Mouse (Mus musculus) hindbrain, postnatal 0 days (tissue): ENCODE measurements around the gene Nav3. TPM values are rescaled to one million over a fixed set of nuclear protein-coding genes. Genes with fewer than 3 reads are reported as not detected.

Source experiments
- ATAC-seq: fragments of 200-750 bp; cut with Nextera tagmentation; 2 replicates; pipeline ENCODE4 v1.8.0; 2017; ENCODE audit warnings: mild to moderate bottlenecking, moderate TSS enrichment, moderate library complexity
- DNase-seq: peaks from one replicate; pipeline ENCODE4 v3.0.0-alpha.2; 2015; ENCODE audit warnings: low spot score
- H3K27ac ChIP-seq: fragments of 300-500 bp; sonication (generic); 2 replicates; pipeline ENCODE4 v1.5.1; 2014; ENCODE audit warnings: mild to moderate bottlenecking
- H3K27me3 ChIP-seq: fragments of 300-500 bp; sonication (generic); 2 replicates; pipeline ENCODE4 v1.6.1; 2014; ENCODE audit warnings: low read length, mixed read lengths; ENCODE audit not compliant: insufficient read depth
- H3K36me3 ChIP-seq: fragments of 300-500 bp; sonication (generic); 2 replicates; pipeline ENCODE4 v1.6.1; 2014; ENCODE audit warnings: low read length, mixed read lengths; ENCODE audit not compliant: insufficient read depth
- H3K4me1 ChIP-seq: fragments of 300-500 bp; sonication (generic); 2 replicates; pipeline ENCODE4 v1.6.1; 2014; ENCODE audit warnings: antibody characterized with exemption, low read length, mixed read lengths; ENCODE audit not compliant: insufficient read depth
- H3K4me2 ChIP-seq: fragments of 300-500 bp; sonication (generic); 2 replicates; pipeline ENCODE4 v1.6.1; 2014; ENCODE audit warnings: low read depth, mild to moderate bottlenecking, low read length, moderate library complexity, mixed read lengths
- H3K4me3 ChIP-seq: fragments of 300-500 bp; sonication (generic); 2 replicates; pipeline ENCODE4 v1.5.1; 2014; ENCODE audit warnings: low read length
- H3K9ac ChIP-seq: fragments of 300-500 bp; sonication (generic); replicated peaks from 2 replicates; pipeline ENCODE4 v1.6.1; 2014; ENCODE audit warnings: mild to moderate bottlenecking, low read length, moderate library complexity, mixed read lengths
- H3K9me3 ChIP-seq: fragments of 300-500 bp; sonication (generic); 2 replicates; pipeline ENCODE4 v1.6.1; 2016; ENCODE audit warnings: low read length, mixed read lengths
- CTCF ChIP-seq: IDR thresholded peaks from 2 replicates; pipeline ENCODE4 v1.5.1; 2016; ENCODE audit warnings: antibody characterized with exemption, control low read depth, low read depth
- WGBS: fragments of 180-500 bp; shearing (Covaris S2); extraction: QIAGEN DNeasy Blood & Tissue Kit; methylation state at CpG from one replicate; pipeline ENCODE4 v1.1.7; 2014; 5-methylcytosine and 5-hydroxymethylcytosine counted together
- polyA plus RNA-seq: library from polyadenylated mRNA; unstranded; fragments of >200 nt; fragmentation: Nextera tagmentation; extraction: Ambion mirVana; gene quantifications from 2 replicates; pipeline ENCODE4 v1.2.1, GENCODE M21; 2015
- total RNA-seq: library from RNA; depleted of rRNA; stranded (reverse); fragments of >200 nt; gene quantifications from 2 replicates; pipeline ENCODE4 v1.2.3, GENCODE M21; 2014

Gene Nav3
- total and polyA plus RNA-seq, 2 experiments from 2014 or later = 18.2 to 98.1 TPM

DNA sequence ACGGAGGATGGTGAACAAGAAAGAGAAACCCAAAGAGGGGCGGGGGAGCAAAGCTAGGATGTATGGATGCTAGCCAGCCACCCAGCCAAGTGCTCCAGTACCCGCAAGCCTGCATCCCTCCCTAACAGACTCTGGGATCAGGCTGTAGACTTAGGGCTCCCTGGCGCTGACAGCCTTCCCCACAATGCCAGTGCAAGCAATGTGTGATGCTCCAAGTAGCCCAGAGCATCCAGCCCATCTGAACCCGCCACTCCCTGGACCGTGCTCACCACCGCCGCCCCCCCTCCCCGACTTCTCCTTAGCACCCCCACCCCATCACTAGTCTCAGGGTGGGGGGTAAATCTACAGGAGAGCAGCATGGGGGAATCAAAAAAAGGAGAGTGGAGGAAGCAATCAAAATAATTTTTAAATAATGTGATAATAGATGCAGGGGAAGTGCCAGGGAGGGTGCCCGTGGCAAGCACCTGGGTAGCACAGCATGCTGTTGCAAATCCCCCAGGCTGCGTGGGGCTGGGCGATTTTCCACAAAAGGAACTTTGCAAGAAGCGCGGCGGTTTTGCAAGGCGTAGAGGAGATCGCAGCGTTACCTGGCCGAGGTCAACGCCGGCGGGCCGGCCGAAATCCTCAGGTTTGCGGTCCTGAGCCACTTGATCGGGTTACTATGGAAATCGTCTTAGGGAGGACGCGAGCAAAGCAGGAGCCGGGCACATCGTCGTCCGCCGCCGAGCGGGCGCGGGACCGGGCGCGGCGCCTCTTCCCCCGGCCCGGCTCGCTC is 754 bp downstream of the Nav3 start:
- H3K4me2 ChIP-seq = peak overlapping the region; percentile 79
- H3K36me3 ChIP-seq = no peaks in the 10 kb centered on the region
- under 1% methylated on average over 42 of the region's 45 CpGs for WGBS
- ATAC-seq = peak; percentile 74
- peak overlapping the region; percentile 85 for H3K4me3 ChIP-seq
- TF ChIP-seq CTCF = no peak
- H3K4me1 ChIP-seq = no peaks in the 10 kb centered on the region
- no peaks in the 10 kb centered on the region for H3K27me3 ChIP-seq
- peak; percentile 76 for DNase-seq
- H3K27ac ChIP-seq = peak overlapping the region; percentile 88
- H3K9me3 ChIP-seq = no peaks in the 10 kb centered on the region
- peak overlapping the region; percentile 87 for H3K9ac ChIP-seq

DNA sequence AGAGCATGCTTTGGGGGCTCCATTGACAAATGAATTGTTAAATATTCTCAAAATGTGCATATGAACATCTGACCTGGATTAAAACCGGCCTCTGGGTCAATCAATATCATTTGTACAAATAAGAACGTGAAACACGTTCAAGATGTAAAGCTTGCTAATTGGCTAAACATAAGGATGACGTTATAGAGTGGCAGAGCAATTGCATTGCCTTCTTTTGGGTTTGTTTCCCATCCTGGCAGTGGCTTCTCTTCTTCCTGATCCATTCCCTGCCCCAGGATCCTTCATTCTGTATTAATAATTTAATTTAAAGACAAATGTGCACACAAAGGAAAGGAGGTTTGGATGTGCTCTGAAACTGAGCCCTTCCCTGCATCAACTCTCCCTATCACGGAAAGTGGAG is 2.4 kb downstream of the Nav3 start:
- Histone ChIP-seq H3K9ac (peak overlapping the region; percentile 87; the same call in 1 of the 2 replicates), H3K27me3 (no peaks in the 10 kb centered on the region), H3K36me3 (no peaks in the 10 kb centered on the region), H3K4me2 (peak overlapping the region; percentile 79), H3K9me3 (no peaks in the 10 kb centered on the region), H3K4me1 (no peaks in the 10 kb centered on the region), H3K4me3 (peak overlapping the region; percentile 85), H3K27ac (no peak overlapping the region)
- DNase-seq (peak; percentile 31), ATAC-seq (no peak)
- no peak for TF ChIP-seq CTCF
- 41% methylated on average over 5 of the region's 5 CpGs for WGBS

DNA sequence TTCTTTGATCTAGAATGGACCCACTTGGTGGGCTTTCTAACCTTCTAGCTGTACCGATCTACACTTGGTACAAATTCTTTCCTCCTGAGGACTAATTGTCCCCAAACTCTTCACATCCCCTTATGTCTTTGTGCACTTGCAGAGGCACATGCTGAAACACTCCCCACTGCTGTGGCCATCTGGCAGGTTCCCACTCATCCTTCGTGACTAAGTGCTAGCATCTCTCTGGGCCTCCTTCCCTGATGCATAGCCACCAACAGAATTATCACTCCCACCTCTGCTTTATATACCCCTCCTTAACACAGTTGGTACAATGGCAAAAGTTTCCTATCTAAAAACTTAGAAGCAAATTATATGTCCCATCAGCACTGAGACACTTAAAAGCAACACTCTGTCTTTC is 15.6 kb downstream of the Nav3 start:
- Histone ChIP-seq H3K9ac (no peak overlapping the region), H3K4me1 (no peaks in the 10 kb centered on the region), H3K4me3 (no peak overlapping the region), H3K27ac (no peak overlapping the region), H3K4me2 (no peak overlapping the region), H3K9me3 (no peaks in the 10 kb centered on the region), H3K27me3 (no peaks in the 10 kb centered on the region), H3K36me3 (no peaks in the 10 kb centered on the region)
- DNase-seq (no peak), ATAC-seq (no peak)
- no peak for TF ChIP-seq CTCF
- 71% methylated on average over 2 of the region's 2 CpGs for WGBS

DNA sequence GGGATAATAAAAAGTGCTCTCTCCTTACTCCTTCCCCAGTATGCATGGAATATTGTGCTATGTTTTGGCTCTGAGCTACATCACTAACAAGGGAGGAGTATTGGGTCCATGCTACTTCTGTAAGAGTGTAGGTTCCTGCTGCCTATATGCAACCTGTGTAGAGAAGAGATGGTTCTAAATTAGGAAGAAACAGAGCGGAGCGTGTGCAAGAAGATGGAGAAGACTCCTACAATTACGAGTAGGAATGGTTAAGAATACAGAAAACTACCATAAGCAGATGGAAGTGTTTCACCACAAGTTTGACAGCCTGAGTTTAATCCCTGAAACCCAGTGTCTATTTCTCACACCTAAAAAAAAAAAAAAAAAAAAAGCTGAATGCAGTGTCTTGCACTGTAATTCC is 24.9 kb downstream of the Nav3 start:
- no peak for DNase-seq
- 95% methylated on average over 3 of the region's 3 CpGs for WGBS
- Histone ChIP-seq H3K27me3 (no peaks in the 10 kb centered on the region), H3K27ac (no peak overlapping the region), H3K9ac (no peak overlapping the region), H3K9me3 (no peaks in the 10 kb centered on the region), H3K4me2 (no peak overlapping the region), H3K4me1 (peaks cover 5% of the 10 kb centered on the region; the same call in 1 of the 2 replicates), H3K4me3 (no peak overlapping the region), H3K36me3 (no peaks in the 10 kb centered on the region)
- ATAC-seq = no peak
- no peak for TF ChIP-seq CTCF

DNA sequence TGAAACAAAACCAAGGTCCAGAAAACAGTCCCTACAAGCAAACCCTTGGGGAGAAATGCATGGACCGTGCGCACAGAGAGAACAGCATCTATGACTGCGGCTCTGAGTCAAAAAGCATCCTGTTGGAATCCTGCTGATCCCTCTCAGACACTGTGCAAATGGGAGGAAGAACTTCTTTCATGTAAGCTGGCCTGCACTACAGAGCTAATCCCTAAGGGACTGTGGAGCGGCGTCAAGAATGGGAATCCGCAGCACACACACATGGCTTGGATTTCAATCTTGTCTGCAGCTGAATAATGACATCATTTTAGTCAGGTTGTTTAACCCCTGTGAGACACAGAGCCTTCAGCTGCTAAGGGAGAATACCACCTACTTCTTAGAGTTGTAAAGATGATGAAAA is 26.4 kb downstream of the Nav3 start:
- no peaks in the 10 kb centered on the region for H3K27me3 ChIP-seq
- peaks cover 5% of the 10 kb centered on the region; the same call in 1 of the 2 replicates for H3K4me1 ChIP-seq
- H3K36me3 ChIP-seq = no peaks in the 10 kb centered on the region
- 0 out of 2 replicates have a peak, but pooled peaks cover 2% of the 10 kb centered on the region for H3K9me3 ChIP-seq
- no peak for TF ChIP-seq CTCF
- no peak overlapping the region for H3K9ac ChIP-seq
- H3K27ac ChIP-seq = no peak overlapping the region
- 39% methylated on average over 6 of the region's 6 CpGs for WGBS
- peak; percentile 59; the same call in 1 of the 2 replicates for ATAC-seq
- DNase-seq = peak; percentile 32
- no peak overlapping the region for H3K4me2 ChIP-seq
- no peak overlapping the region for H3K4me3 ChIP-seq

DNA sequence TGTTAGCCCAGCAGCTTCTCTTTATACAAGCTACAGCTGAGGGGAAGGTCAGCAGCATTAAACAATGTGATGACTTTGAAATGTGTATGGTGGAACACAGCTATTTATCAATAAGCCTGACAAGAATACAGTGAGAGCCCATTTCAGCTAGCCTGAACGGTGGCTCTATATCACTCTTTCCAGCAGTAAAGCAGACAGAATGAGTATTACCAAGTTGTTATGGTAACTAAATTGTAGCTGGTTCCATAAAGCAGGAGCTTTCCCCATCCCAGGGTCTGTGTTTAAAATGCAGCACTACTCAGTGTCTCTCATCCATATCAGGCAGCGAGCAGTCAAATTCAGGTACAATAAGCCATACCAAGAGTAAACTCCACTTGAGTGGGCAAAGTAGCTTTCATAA is 27.0 kb downstream of the Nav3 start:
- Histone ChIP-seq H3K9ac (no peak overlapping the region), H3K9me3 (0 out of 2 replicates have a peak, but pooled peaks cover 2% of the 10 kb centered on the region), H3K4me2 (no peak overlapping the region), H3K4me1 (peaks cover 5% of the 10 kb centered on the region; the same call in 1 of the 2 replicates), H3K27me3 (no peaks in the 10 kb centered on the region), H3K27ac (no peak overlapping the region), H3K4me3 (no peak overlapping the region), H3K36me3 (no peaks in the 10 kb centered on the region)
- WGBS = 60% methylated on average over 2 of the region's 2 CpGs
- no peak for TF ChIP-seq CTCF
- ATAC-seq (no peak), DNase-seq (no peak)

DNA sequence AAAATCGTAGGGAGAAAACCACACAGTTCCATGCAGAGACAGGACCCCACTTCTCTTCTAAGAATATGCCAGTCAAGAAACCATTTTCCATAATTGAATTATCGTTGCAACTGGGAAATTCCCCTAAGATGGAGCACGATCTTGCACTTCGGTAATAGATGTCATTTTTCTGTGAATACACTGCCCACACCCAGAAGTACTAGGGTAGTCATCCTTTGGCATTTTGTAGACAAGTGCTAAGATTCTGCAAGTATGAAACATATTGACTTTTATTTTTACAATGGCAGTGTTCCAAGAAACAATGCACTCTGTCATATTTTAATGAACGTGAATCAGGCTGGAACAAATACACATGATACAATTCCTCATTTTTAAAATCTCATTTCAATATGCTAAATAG is 34.5 kb downstream of the Nav3 start:
- no peak overlapping the region for H3K4me2 ChIP-seq
- no peaks in the 10 kb centered on the region for H3K4me1 ChIP-seq
- DNase-seq = no peak
- no peak for TF ChIP-seq CTCF
- H3K9ac ChIP-seq = no peak overlapping the region
- no peak overlapping the region for H3K4me3 ChIP-seq
- no peak overlapping the region for H3K27ac ChIP-seq
- H3K27me3 ChIP-seq = no peaks in the 10 kb centered on the region
- 0 out of 2 replicates have a peak, but pooled peaks cover 2% of the 10 kb centered on the region for H3K9me3 ChIP-seq
- 68% methylated on average over 5 of the region's 5 CpGs for WGBS
- no peaks in the 10 kb centered on the region for H3K36me3 ChIP-seq
- ATAC-seq = no peak
